Mouse (Mus musculus) CD8-positive naive resting alpha-beta T cell, adult 2 months (primary cell): Measurements from ENCODE around the gene Rest.

Source experiments
- DNase-seq, 2 experiments: peaks; one replicate each; pipeline ENCODE4 v3.0.0; 2022; ENCODE audit warnings: low read depth in 2 of 2, low spot score in 2 of 2

The Rest gene

DNA sequence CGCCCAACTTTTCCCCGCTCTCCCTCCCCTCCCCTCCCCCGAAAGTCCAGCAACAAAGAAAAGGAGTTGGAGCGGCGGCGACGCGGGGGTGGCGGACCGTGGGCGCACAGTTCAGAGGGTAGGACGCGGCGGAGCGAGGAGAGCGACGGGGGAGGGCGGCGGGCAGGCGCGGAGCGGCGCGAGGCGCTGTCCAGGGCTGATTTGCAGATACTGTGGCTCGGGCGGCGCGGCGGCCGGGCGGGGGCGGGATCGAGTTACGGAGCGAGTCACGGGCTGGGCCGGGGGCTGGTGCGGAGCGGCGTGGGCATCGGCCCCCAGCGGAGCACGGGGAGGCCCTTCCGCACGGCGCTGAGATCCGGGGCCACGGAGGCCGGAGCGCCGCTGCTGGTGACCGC is 377 bp downstream of the Rest start:
- DNase-seq = peak; percentile 24 to 39

DNA sequence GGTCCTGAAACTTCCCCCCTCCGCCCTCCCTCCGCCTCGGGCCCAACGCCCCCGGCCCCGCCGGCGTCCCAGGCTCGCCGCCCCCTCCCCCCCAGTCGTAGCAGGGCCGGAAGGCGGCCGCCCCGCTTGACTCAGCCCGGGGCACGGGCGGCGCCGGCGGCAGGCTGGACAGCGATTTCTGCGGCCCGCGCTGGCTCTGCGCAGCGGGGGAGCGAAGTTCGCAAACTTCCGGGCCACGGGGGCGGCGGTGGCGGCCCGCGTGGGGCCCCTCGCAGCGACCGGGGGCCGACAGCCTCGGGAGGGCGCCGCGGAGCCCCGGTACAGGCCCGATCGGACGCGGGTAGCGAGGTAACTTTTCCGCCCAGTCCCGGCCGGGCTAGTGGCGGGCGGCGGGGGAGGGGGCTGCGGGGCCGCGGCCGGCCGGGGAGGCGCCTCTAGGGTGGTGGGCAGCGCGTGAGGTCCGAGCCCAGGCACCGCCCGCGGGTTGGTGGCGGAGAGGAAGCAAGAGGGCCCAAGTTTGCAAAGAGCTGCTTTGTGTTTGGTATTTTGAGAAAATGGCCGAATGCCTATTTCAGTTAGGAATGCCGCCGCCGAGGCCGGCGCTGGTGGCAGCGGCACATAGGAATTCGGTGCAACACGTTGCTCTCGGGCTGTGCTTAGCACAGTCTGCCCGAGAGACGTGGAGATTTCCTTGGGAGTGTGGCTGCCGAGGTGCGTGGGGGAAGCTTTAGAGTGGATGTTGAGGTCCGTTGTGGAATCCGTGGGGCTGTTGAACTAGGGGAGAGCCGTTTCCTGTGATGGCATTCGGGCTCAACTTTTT is 985 bp downstream of the Rest start:
- peak; percentile 17 to 40 for DNase-seq

DNA sequence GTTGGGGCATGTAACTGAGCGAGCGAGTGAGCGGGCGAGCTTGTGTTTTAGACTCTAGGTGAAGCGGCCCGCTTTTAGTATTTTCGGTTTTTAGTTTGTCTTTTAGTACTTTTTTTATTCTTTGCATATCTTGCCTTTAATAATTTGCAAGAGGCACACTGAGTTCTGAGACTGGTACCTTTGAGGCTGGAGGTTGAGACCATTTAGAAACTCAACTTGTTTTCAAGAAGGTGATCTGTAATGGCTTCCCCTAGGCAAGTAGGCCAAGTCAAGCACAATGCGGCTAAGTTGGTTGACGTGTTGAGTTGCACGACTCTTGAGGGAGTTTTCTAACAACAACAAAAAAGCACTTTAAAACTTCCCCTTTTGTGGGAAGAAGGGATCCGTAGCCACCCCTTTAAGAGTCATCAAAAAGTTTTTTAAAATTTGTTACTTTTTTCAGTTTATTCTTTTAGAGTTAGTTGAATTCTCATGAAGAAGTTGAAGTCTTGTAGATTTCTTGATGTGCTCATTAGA is 1.7 kb downstream of the Rest start:
- DNase-seq = peak; percentile 13 to 28

DNA sequence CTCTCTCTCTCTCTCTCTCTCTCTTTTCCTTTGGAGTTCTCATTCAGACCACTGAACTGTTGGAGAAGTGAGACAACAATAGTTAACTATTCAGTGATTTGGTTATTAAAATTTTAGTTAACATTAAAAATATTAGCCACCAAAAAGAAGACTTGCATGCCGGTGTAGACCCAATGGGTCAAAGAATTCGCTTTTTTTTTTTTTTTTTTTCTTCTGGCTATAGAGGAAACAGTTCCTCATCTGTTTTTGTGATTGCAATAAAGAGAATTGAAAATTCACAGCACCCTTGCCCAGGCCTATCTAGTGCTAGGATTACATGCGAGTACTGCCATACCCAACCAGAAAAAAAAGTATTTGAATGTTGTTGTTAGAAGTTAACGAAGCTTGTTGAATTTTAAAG is 2.1 kb downstream of the Rest start:
- DNase-seq = no peak

DNA sequence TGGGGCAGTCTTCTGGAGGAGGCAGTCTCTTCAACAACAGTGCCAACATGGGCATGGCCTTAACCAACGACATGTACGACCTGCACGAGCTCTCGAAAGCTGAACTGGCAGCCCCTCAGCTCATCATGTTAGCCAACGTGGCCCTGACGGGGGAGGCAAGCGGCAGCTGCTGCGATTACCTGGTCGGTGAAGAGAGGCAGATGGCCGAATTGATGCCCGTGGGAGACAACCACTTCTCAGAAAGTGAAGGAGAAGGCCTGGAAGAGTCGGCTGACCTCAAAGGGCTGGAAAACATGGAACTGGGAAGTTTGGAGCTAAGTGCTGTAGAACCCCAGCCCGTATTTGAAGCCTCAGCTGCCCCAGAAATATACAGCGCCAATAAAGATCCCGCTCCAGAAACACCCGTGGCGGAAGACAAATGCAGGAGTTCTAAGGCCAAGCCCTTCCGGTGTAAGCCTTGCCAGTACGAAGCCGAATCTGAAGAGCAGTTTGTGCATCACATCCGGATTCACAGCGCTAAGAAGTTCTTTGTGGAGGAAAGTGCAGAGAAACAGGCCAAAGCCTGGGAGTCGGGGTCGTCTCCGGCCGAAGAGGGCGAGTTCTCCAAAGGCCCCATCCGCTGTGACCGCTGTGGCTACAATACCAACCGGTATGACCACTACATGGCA is 2.8 kb downstream of the Rest start:
- no peak for DNase-seq

DNA sequence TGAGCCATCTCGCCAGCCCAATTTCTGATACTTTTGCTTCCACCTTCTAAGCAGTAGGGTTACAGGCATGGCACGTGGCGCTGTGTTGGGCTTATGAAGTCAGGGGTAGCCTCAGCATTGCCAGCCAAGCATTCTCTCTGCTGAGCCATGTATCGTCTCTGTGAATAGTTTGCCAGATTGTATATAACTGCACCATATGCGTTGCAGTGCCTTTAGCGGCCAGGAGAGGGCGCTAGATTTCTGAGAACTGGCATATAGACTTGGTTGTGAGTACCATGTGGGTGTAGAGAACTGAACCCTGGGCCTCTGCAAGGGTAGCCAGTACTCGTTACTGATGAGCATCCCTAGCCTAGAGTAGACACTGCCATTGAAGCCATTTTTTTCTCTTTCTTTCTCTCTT is 4.1 kb downstream of the Rest start:
- peak; percentile 33 to 39 for DNase-seq

DNA sequence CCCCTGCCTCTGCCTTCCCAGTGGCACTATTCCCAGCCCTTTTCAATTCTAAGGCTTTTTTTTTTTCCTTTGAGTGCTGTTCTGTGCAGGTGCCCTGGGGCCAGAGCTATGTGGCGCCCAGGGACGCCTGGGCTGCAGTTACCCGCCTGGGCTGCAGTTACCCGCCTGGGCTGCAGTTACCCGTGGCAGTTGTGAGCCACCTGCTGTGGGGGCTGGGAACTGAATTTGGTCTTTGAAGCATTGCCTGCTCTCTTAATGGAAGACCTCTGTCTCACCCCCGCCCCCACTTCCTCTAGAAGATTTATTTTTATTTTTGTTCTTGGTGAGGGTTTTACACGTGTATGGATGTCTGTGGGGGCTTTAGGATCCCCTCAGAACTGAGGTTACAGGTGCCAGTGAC is 7.9 kb downstream of the Rest start:
- peak; percentile 29 to 45 for DNase-seq

DNA sequence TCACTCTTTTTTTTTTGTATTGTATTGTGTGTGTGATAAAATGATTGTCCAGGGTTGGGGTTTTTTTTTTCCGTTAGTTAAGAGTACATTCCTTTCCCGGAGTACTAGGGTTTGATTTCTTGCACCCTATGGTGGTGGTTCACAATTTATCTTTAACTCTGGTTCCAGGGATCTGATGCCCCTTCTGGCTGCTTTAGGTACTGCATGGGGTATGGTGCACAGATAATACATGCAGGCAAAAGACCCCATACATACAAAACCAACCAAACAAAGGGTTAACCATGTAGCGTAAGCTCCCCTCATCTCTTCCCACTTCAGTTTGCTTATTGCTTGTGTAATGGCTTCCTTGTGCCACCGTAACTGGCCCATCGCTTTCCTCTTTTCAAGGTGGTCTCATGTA is 10.7 kb downstream of the Rest start:
- DNase-seq = peak; percentile 51 to 64

DNA sequence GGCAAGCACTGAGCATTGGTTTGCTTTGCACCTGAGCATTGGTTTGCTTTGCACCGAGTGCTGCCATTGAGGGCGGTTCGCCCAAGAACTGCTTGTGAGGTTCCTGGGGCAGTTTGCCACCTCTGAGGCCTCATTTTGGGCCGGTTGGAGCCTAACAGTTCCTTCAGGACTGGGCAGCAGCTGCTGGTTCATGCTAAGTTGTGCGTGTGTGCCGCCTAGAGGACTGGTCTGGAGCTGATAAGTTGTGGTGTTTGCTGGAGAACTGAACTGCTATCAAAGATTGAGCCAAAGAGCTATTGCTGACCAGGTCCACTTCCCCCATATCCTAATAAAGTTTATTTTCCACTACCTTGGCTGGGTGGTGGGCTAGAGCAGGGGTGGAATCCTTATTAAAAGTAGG is 11.9 kb downstream of the Rest start:
- DNase-seq = no peak

DNA sequence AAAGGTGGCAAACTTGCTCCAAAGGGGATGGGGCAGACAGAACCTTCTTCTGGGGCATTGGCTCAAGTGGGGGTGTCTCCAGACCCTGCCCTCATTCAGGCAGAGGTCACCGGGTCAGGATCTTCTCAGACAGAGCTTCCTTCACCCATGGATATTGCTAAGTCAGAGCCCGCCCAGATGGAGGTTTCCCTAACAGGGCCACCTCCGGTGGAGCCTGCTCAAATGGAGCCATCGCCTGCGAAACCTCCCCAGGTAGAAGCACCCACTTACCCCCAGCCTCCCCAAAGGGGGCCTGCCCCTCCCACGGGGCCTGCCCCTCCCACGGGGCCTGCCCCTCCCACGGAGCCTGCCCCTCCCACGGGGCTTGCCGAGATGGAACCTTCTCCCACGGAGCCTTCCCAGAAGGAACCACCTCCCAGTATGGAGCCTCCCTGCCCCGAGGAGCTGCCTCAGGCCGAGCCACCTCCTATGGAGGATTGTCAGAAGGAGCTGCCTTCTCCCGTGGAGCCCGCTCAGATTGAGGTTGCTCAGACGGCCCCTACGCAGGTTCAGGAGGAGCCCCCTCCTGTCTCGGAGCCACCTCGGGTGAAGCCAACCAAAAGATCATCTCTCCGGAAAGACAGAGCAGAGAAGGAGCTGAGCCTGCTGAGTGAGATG is 16.4 kb downstream of the Rest start:
- DNase-seq = no peak

DNA sequence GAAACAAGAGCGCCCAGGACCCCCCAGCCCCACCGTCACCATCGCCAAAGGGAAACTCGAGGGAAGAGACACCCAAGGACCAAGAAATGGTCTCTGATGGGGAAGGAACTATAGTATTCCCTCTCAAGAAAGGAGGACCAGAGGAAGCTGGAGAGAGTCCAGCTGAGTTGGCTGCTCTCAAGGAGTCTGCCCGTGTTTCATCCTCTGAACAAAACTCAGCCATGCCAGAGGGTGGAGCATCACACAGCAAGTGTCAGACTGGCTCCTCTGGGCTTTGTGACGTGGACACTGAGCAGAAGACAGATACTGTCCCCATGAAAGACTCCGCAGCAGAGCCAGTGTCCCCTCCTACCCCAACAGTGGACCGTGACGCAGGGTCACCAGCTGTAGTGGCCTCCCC is 17.0 kb downstream of the Rest start:
- no peak for DNase-seq

DNA sequence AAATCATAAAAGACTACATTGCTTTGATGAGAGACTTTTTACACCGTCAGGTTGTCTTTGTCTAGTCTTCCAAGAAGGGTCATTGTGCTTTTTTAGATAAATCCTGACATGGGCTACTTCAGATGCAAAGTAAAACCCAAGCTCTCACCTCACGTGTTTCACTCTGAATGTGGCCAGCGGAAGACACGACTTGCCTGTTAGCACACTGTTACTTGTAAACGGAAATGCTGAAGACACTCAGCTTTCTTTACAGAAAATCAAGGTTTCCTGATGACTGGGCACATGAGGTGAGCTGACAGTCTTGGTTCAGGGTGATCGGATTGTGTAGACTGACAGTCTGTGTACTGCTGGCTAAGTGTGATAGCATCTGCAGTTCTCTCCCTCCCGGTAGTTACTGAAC is 20.4 kb downstream of the Rest start:
- DNase-seq = no peak

DNA sequence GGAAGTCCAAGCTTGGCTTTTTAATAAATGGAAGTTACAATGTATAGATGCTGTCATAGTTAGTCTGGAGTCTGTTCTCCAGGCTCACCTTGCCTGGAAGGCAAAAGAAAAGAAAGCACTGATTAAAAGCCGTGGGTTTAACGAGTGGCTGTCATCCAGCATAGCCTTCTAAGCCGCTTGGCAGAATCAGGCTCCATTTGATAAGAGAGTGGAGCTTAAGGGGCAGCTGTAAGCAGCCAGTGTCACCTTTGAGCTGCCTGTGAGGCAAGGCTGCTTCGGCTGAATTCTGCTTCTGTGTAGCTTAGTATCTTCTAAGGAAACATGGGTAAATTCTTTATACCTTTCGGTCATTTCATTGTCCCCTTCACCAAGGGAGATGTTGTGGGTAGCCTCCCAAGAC is 21.6 kb downstream of the Rest start:
- DNase-seq = no peak

DNA sequence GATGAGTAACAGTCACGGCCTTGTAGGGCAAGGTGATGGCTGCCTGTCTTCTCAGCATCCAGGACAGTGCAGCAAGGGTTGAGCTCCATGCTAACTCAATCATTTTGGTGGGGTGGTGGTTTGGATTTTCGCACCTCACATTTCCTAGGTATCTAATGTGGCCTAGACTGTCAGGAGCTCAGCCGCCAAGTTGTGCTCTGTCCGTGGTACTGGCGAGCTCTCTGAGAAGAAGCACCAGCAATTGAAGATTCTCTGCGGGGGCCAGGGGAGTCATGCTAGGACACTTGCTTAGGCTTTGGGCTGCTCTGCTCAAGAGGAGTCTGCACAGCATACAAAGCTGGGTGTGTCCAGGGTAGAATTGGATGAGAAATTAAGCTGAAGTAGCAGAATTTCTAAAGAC is 22.6 kb downstream of the Rest start:
- no peak for DNase-seq

DNA sequence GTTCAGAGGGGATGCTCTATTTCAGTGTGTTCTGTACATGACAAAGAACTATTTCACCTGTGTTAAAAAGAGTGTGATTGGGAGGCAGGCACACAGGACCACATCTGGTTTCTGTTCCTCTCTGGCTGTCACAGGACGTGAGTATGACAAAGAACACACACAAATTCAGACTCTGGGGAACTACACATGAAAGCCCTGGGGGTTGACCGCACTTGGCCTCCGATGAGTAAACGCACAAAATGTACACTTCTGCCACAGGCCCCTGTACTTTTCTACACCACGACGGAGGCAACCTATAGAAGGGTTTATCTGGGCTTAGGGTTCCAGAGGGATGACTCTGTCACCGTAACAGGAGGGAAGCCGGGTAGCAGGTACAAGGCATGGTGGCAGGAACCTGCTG is 24.4 kb downstream of the Rest start:
- no peak for DNase-seq

DNA sequence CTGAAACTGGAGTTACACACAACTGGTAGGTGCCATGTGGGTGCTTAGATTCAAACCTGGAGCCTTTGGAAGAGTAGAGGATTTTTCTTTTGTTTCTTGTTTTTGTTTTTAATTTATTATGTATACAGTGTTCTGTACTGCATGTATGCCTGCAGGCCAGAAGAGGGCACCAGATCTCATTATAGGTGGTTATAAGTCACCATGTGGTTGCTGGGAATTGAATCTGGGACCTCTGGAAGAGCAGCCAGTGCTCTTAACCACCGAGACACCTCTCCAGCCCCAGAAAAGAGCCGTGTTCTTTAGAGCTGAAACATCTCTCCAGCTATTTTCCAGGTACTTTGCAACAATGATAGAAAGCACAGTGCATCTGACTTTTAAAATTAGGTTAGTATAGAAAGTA is 25.3 kb downstream of the Rest start:
- no peak for DNase-seq

DNA sequence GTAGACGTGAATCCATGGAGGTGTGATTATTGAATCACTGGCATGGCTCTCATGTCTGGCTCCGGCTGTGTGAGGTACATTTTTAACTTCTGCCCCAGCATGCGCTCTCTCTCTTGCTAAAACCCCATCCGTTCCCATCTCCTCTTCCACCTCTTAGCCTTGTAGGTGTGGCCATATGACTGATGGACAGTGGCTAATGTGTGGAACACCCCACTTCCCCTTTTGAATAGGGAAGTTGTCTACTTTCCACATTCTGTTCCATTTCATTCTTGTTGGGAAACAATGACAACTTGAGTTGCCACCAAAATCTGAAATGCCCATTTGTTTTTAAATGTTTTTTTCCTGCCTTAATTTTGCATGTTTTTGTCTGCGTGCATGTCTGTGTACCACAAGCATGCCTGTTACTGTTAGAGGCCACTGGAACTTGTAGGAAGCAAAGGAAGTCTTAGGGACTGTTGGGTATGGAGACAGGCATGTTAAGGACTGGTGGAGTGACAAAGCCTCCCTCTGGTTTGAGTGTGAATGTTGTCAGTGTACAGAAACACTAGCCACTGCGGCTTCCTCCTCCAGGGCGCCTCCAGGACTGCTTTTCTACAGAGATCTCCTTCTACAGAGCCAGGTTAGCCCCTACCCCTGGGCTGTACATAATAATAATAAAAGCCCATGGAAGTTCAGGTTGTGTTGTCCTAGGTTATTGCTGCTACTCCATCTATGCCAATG is 27.7 kb downstream of the Rest start:
- DNase-seq = no peak

DNA sequence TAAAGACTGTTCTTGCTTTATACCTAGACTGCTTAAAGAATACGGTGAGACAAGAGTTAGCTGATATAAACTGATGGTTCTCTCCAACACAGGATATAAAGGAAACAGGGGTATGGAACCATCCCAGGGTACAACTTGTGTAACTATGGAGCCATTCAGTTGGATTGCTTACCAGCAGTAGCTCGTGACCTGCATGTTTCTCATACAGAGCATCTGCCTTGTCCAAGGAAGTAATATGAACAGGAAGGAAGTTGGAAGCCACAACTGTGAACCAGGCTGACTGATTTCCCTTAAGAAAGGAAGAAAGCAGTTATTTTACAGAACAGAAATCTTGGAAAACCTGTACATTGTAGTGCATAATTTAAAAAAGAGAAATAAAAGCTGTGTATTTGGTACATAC is 34.2 kb downstream of the Rest start:
- DNase-seq = no peak

DNA sequence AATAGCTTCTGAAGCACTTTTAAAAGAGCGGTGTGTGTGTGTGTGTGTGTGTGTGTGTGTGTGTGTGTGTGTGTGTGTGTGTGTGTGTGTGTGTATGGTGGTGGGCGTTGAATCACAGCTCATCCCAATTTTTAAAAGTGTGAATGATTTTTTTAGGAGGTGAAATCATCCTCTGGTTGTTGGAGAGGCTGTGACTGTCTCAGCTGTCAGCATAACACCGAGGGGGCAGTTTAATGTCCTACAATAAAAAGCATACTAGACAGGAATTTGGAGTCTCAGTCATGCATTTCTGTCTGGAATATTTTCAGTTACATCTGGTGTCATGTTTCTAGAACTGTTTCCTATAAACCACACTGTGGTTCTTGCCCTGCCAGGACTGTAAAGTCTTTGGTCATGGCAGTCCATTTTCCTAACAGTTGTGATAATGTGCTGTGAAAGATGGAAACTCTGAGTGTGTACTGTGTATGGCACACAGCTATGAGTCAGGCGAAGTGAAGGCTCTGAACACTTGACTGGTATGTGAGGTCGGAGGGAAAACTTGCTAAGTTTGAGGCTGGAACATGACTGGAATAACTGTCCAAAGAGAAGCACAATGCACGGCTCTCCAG is 36.1 kb downstream of the Rest start:
- no peak for DNase-seq

DNA sequence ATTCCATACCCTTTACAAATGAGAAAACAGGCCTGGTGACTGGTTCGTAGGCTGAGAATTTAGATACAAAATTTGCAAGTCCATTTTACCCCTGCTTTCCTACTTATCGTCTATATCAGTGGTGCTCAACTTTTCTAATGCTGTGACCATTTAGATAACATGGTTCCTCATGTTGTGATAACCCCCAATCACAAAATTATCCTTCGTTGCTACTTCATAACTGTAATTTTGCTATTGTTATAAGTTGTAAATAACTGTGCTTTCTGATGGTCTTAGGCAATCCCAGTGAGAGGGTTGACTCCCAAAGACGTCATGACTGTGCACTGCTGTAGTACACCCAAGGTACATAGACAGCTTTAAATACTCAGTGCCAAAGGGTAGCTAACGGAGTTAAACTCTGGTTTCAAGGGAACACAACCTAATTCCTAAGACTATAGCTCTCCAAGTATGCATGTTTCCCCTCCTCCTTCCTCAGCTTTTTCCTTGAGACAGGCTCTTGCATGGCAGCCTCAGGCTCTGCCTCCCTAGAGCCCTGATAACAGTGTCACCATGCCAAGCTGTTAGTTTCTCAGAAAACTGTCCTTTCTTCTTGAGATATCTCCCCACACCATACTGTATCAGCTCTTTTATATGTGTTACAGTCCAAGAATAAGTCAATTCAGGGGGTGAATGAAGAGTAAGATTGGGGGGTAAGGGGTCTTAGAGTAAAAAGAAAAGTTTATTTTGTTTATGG is 42.7 kb downstream of the Rest start:
- DNase-seq = no peak
